ENCODE assay signal across 8 mouse cellular contexts in the genomic region with DNA sequence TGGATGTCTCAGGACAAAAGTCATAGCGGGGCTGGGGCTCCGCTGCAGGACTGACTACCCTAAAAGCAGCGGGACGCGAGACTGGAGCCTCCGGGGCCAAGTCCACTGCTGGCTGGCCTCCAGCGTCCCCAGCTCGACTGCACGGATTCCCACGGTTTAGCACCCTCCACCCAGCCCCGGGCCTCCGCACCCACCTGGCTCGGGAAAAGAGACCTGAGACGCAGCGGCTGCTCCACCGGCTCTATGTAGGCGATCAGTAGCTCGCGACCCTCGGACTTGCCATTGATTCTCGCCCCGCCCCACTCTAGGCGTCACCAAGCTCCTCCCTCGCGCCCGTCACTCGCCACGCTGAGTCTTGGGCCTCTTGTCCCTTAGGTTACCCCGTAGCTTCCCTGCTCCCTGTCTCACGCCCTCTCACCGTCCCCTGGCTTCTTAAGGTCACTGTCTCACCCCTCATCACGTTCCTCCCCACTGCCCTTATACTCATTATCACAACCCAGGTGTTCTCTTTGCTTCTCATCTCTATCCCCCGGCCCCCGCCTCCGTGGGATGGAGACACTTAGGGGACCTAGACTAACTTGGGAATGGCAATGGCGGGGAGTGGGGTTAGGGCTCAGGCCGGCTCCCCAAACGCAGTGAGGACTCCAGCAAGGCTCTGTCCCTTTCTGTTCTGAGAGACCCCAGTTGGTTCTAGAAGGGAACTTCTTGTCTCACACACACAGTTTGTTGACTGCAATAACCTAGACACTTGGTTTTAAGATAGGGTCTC. TPM values are rescaled to one million over a fixed set of nuclear protein-coding genes. Genes with fewer than 3 reads are reported as not detected.
A peak's percentile ranks its signal among the peaks of the same experiment; 100 is the strongest.
DNase-seq lines count a peak whose midpoint lies in the region; ATAC-seq and TF ChIP-seq lines count a peak whose summit lies in the region.

No protein-coding gene starts in this region.

- peak; percentile 91 for DNase-seq in ZHBTc4 (ENCODE audit: low read depth, low spot score)
- DNase-seq in cerebellum, postnatal 4 days (ENCODE audit: low spot score in 2 of 2) = peak; percentile 79 to 83
- DNase-seq in gastrocnemius, adult 18-20 months (ENCODE audit: low spot score) = peak; percentile 92
- DNase-seq in left cerebral cortex, adult 2 months (ENCODE audit: extremely low spot score in 1 of 2, low spot score in 2 of 2) = peak; percentile 88
- peak; percentile 73 for DNase-seq in retina, postnatal 7 days (ENCODE audit: low read depth, low spot score)
- DNase-seq in urinary bladder, adult 18-20 months (ENCODE audit: low spot score in 2 of 2) = peak; percentile 82 to 94

- peak overlapping the region; percentile 82 for H3K4me3 ChIP-seq in hindbrain, embryonic 16.5 days (ENCODE audit: low read length)
- peak overlapping the region; percentile 82 for H3K4me3 ChIP-seq in left cerebral cortex, adult 2 months
- peak overlapping the region; percentile 61 for H3K4me3 ChIP-seq in macrophage (ENCODE audit: inconsistent target)

- intact Hi-C loops in left cerebral cortex, adult 2 months (cut with DNase I) = loop anchor here (1.0 to 5.0 kb wide), 2 partner anchors 23 to 95 kb away; a partner anchor contains a TSS

- no peaks in the 10 kb centered on the region for H3K79me2 ChIP-seq in macrophage (ENCODE audit: inconsistent target)

- WGBS in hindbrain, embryonic 16.5 days = 1% methylated on average over 38 of the region's 38 CpGs
- 2% methylated on average over 38 of the region's 38 CpGs for WGBS in macrophage (ENCODE audit: missing documents)

- H3K4me1 ChIP-seq in hindbrain, embryonic 16.5 days (ENCODE audit: control insufficient read depth, insufficient read depth, low read depth, low read length) = peaks cover 12% of the 10 kb centered on the region

- no peak for TF ChIP-seq CTCF in left cerebral cortex, adult 2 months (IDR thresholded peaks at IDR 0.05)

- peak overlapping the region; percentile 68 for H3K27ac ChIP-seq in hindbrain, embryonic 16.5 days (ENCODE audit: low read depth, low read length)
- peak overlapping the region; percentile 95 for H3K27ac ChIP-seq in left cerebral cortex, adult 2 months
- peak overlapping the region; percentile 25 for H3K27ac ChIP-seq in macrophage

- H3K9ac ChIP-seq in hindbrain, embryonic 16.5 days (ENCODE audit: low read depth, low read length) = peak overlapping the region; percentile 88

- H3K4me2 ChIP-seq in hindbrain, embryonic 16.5 days (ENCODE audit: low read length) = peak overlapping the region; percentile 77

- no peaks in the 10 kb centered on the region for H3K27me3 ChIP-seq in hindbrain, embryonic 16.5 days (replicated peaks; ENCODE audit: control insufficient read depth, insufficient read depth, low read length)

- H3K36me3 ChIP-seq in hindbrain, embryonic 16.5 days (ENCODE audit: control insufficient read depth, insufficient read depth, low read length) = peaks cover 17% of the 10 kb centered on the region
- H3K36me3 ChIP-seq in macrophage (ENCODE audit: inconsistent target) = no peaks in the 10 kb centered on the region

- ATAC-seq in hindbrain, embryonic 16.5 days = peak; percentile 96

- no peaks in the 10 kb centered on the region for H3K9me3 ChIP-seq in hindbrain, embryonic 16.5 days (ENCODE audit: control insufficient read depth, low read length)

RNA-seq across cellular contexts. Expression of a gene that starts 1.1 kb away (rescaled TPM):
- total RNA-seq in gastrocnemius, adult 18-20 months (2021) = 1 to 10 TPM; 1.1 to 1.3 TPM
- 11.2 and 11.5 TPM in 2 replicates for polyA plus RNA-seq in hindbrain, embryonic 16.5 days (2015; fragmentation: Nextera tagmentation; extraction: Ambion mirVana)
- total RNA-seq in left cerebral cortex, adult 2 months (2021) = 10 to 100 TPM in 1 of 2 experiments, 1 to 10 TPM in 1; 8.3 to 10.3 TPM
- total RNA-seq in macrophage (2018; cell fraction: chromatin; rRNA removed) = 1 to 10 TPM in 11 of 26 experiments, under 1 TPM in 2, not detected in 13; 0.63 to 4.4 (median 2.5) TPM
- 1 to 10 TPM in 22 of 26 experiments, under 1 TPM in 4; 0.33 to 3.1 (median 1.7) TPM for total RNA-seq in macrophage (2018; cell fraction: cytosol; rRNA removed)
- total RNA-seq in macrophage (2018; cell fraction: nucleus; rRNA removed) = 1 to 10 TPM in 10 of 26 experiments, under 1 TPM in 6, not detected in 10; 0.55 to 2.7 (median 1.3) TPM
- 1.3 to 3.1 TPM (median 1.4 TPM) in 3 replicates for polyA plus RNA-seq in macrophage (2018)

RNA-seq across cellular contexts. Expression of a gene that starts 17.6 kb away (rescaled TPM):
- total RNA-seq in gastrocnemius, adult 18-20 months (2021) = 10 to 100 TPM; 29.5 to 32.4 TPM
- 72.2 and 75.6 TPM in 2 replicates for polyA plus RNA-seq in hindbrain, embryonic 16.5 days (2015; fragmentation: Nextera tagmentation; extraction: Ambion mirVana)
- 10 to 100 TPM; 32.1 to 34.0 TPM for total RNA-seq in left cerebral cortex, adult 2 months (2021)
- total RNA-seq in macrophage (2018; cell fraction: chromatin; rRNA removed) = 1 to 10 TPM in 19 of 26 experiments, under 1 TPM in 7; 0.37 to 7.4 (median 2.8) TPM
- total RNA-seq in macrophage (2018; cell fraction: cytosol; rRNA removed) = 10 to 100 TPM in 11 of 26 experiments, 1 to 10 TPM in 15; 6.3 to 12.1 (median 9.3) TPM
- total RNA-seq in macrophage (2018; cell fraction: nucleus; rRNA removed) = 10 to 100 TPM in 1 of 26 experiments, 1 to 10 TPM in 24, under 1 TPM in 1; 0.79 to 13.2 (median 3.5) TPM
- polyA plus RNA-seq in macrophage (2018) = 5.7 to 18.2 TPM (median 8.2 TPM) in 3 replicates

RNA-seq across cellular contexts. Expression of a gene that starts 22.3 kb away (rescaled TPM):
- not detected for total RNA-seq in gastrocnemius, adult 18-20 months (2021)
- 0.63 and 0.80 TPM in 2 replicates for polyA plus RNA-seq in hindbrain, embryonic 16.5 days (2015; fragmentation: Nextera tagmentation; extraction: Ambion mirVana)
- total RNA-seq in left cerebral cortex, adult 2 months (2021) = under 1 TPM; 0.38 to 0.40 TPM
- under 1 TPM in 1 of 26 experiments, not detected in 25; 0.38 TPM for total RNA-seq in macrophage (2018; cell fraction: chromatin; rRNA removed)
- total RNA-seq in macrophage (2018; cell fraction: cytosol; rRNA removed) = under 1 TPM in 20 of 26 experiments, not detected in 6; 0.06 to 0.32 (median 0.12) TPM
- under 1 TPM in 5 of 26 experiments, not detected in 21; 0.24 to 0.47 (median 0.33) TPM for total RNA-seq in macrophage (2018; cell fraction: nucleus; rRNA removed)
- 0.13 to 0.17 TPM in 2 of 3 replicates, not detected in the other for polyA plus RNA-seq in macrophage (2018)

RNA-seq across cellular contexts. Expression of a gene that starts 22.7 kb away (rescaled TPM):
- total RNA-seq in gastrocnemius, adult 18-20 months (2021) = 10 to 100 TPM; 14.4 to 14.8 TPM
- polyA plus RNA-seq in hindbrain, embryonic 16.5 days (2015; fragmentation: Nextera tagmentation; extraction: Ambion mirVana) = 61.8 and 62.3 TPM in 2 replicates
- total RNA-seq in left cerebral cortex, adult 2 months (2021) = 10 to 100 TPM; 20.4 to 21.5 TPM
- total RNA-seq in macrophage (2018; cell fraction: chromatin; rRNA removed) = 10 to 100 TPM in 4 of 26 experiments, 1 to 10 TPM in 21, under 1 TPM in 1; 0.92 to 14.0 (median 6.3) TPM
- 10 to 100 TPM; 19.6 to 31.4 (median 25.2) TPM for total RNA-seq in macrophage (2018; cell fraction: cytosol; rRNA removed)
- 10 to 100 TPM in 9 of 26 experiments, 1 to 10 TPM in 17; 2.1 to 20.3 (median 7.2) TPM for total RNA-seq in macrophage (2018; cell fraction: nucleus; rRNA removed)
- polyA plus RNA-seq in macrophage (2018) = 25.5 to 44.3 TPM (median 40.8 TPM) in 3 replicates

RNA-seq across cellular contexts. Expression of a gene that starts 23.0 kb away (rescaled TPM):
- total RNA-seq in gastrocnemius, adult 18-20 months (2021) = under 1 TPM in 1 of 2 experiments, not detected in 1; 0.11 TPM
- 0.53 and 0.71 TPM in 2 replicates for polyA plus RNA-seq in hindbrain, embryonic 16.5 days (2015; fragmentation: Nextera tagmentation; extraction: Ambion mirVana)
- total RNA-seq in left cerebral cortex, adult 2 months (2021) = under 1 TPM; 0.19 to 0.63 TPM
- total RNA-seq in macrophage (2018; cell fraction: chromatin; rRNA removed) = 10 to 100 TPM in 3 of 26 experiments, 1 to 10 TPM in 15, under 1 TPM in 6, not detected in 2; 0.44 to 29.7 (median 5.9) TPM
- total RNA-seq in macrophage (2018; cell fraction: cytosol; rRNA removed) = 10 to 100 TPM in 13 of 26 experiments, 1 to 10 TPM in 13; 1.8 to 44.7 (median 13.2) TPM
- total RNA-seq in macrophage (2018; cell fraction: nucleus; rRNA removed) = 10 to 100 TPM in 13 of 26 experiments, 1 to 10 TPM in 11, under 1 TPM in 2; 0.49 to 35.6 (median 7.5) TPM
- 0.87 to 3.3 TPM (median 2.3 TPM) in 3 replicates for polyA plus RNA-seq in macrophage (2018)

Comparison
In these comparisons a context has a peak if more than half of its experiments do, and no peak if none do; other contexts are left out.
1. Peak in every context shown above with its lines: DNase-seq, ATAC-seq, H3K4me3 ChIP-seq and H3K27ac ChIP-seq.
2. H3K27ac ChIP-seq: peak in every context shown above with its lines; median percentile 95 in left cerebral cortex, adult 2 months; 68 in hindbrain, embryonic 16.5 days; 25 in macrophage.
3. RNA of a gene that starts 1.1 kb away (total RNA-seq): 8.3 to 10.3 TPM in left cerebral cortex, adult 2 months; 1.1 to 1.3 TPM in gastrocnemius, adult 18-20 months; every median in the first group is over 4 times any median in the second.